8 mouse cellular contexts compared by ENCODE assay signal in the genomic region with DNA sequence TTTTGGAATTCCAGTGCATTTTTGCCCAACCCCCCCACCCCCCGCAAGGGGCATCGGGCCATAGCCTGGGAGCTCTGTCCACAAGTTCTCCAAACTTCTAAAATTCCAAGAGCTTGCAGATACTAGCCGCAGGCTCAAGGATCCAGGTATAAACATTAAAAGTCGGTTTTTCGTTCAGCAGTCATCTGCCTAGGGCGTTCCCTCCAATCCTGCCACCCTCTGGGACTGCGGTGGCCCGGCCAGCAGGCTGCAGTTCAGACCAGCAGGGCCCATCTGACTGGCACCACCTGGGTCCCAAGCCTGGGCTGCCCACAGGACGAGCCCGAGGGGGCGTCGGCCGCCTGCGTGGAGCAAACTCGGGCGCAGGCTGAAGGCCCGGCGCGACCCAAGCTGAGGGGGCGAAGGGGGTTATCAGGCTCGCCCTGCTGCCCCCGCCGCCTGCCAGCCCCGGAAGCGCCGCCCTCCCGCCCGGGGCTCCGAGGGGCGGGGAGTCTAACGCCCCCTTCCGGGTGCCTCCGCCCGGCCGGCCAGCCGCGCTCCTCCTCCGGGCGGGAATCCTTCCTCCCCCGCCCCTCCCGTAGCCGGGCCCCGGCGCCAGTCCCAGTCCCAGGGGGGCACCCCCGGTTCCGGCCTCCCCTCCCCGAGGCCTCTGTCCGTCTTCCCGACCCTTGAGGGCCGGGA. TPM values are rescaled to one million over a fixed set of nuclear protein-coding genes. Genes with fewer than 3 reads are reported as not detected.
A peak's percentile ranks its signal among the peaks of the same experiment; 100 is the strongest.
DNase-seq lines count a peak whose midpoint lies in the region; ATAC-seq and TF ChIP-seq lines count a peak whose summit lies in the region.

No protein-coding gene starts in this region.

- peak overlapping the region; percentile 69 for H3K4me3 ChIP-seq in layer of hippocampus, adult 2 months
- H3K4me3 ChIP-seq in hindbrain, embryonic 13.5 days, result peak overlapping the region; percentile 82
- peak overlapping the region; percentile 81 for H3K4me3 ChIP-seq in limb, embryonic 10.5 days
- H3K4me3 ChIP-seq in midbrain, embryonic 10.5 days, result peak overlapping the region; percentile 87

- peak; percentile 78 to 81 for DNase-seq in layer of hippocampus, adult 2 months (ENCODE audit: low spot score in 2 of 2)
- DNase-seq in layer of hippocampus, adult 9-10 months (ENCODE audit: low spot score), result no peak
- peak; percentile 82 for DNase-seq in cerebellum, adult 9-10 months
- peak; percentile 61 to 65 for DNase-seq in frontal cortex, postnatal 14 days (ENCODE audit: low spot score in 2 of 2)
- DNase-seq in limb, embryonic 10.5 days (ENCODE audit: low spot score), result peak; percentile 91
- DNase-seq in midbrain, embryonic 10.5 days (ENCODE audit: low spot score), result no peak
- peak; percentile 87 to 94 for DNase-seq in spleen, postnatal 4 days (ENCODE audit: low spot score in 2 of 2)

- H3K27ac ChIP-seq in layer of hippocampus, adult 2 months, result peak overlapping the region; percentile 99
- peak overlapping the region; percentile 98 for H3K27ac ChIP-seq in hindbrain, embryonic 13.5 days
- H3K27ac ChIP-seq in limb, embryonic 10.5 days, result peak overlapping the region; percentile 99
- H3K27ac ChIP-seq in midbrain, embryonic 10.5 days (replicated peaks), result peak overlapping the region; percentile 100

- TF ChIP-seq CTCF in layer of hippocampus, adult 2 months (conservative IDR thresholded peaks at IDR 0.05), result peak; percentile 44

- peak overlapping the region; percentile 81 for H3K4me2 ChIP-seq in hindbrain, embryonic 13.5 days

- 1% methylated on average over 34 of the region's 50 CpGs for WGBS in hindbrain, embryonic 13.5 days
- under 1% methylated on average over 47 of the region's 50 CpGs for WGBS in limb, embryonic 10.5 days
- under 1% methylated on average over 50 of the region's 50 CpGs for WGBS in midbrain, embryonic 10.5 days

- H3K27me3 ChIP-seq in hindbrain, embryonic 13.5 days, result peaks cover 7% of the 10 kb centered on the region; the same call in 1 of the 2 replicates
- peaks cover 6% of the 10 kb centered on the region; the same call in 1 of the 2 replicates for H3K27me3 ChIP-seq in limb, embryonic 10.5 days (ENCODE audit: low read depth, poor library complexity, severe bottlenecking)
- H3K27me3 ChIP-seq in midbrain, embryonic 10.5 days (ENCODE audit: low read depth, poor library complexity, severe bottlenecking), result peaks cover 7% of the 10 kb centered on the region; the same call in 1 of the 2 replicates

- peak; percentile 78 for ATAC-seq in hindbrain, embryonic 13.5 days (ENCODE audit: low FRiP score)

- H3K4me1 ChIP-seq in hindbrain, embryonic 13.5 days (replicated peaks), result peaks cover 55% of the 10 kb centered on the region
- H3K4me1 ChIP-seq in limb, embryonic 10.5 days, result peaks cover 32% of the 10 kb centered on the region
- peaks cover 38% of the 10 kb centered on the region for H3K4me1 ChIP-seq in midbrain, embryonic 10.5 days

- no peaks in the 10 kb centered on the region for H3K36me3 ChIP-seq in hindbrain, embryonic 13.5 days
- H3K36me3 ChIP-seq in limb, embryonic 10.5 days, result peaks cover 5% of the 10 kb centered on the region; the same call in 1 of the 2 replicates
- peaks cover 4% of the 10 kb centered on the region for H3K36me3 ChIP-seq in midbrain, embryonic 10.5 days

- H3K9ac ChIP-seq in hindbrain, embryonic 13.5 days, result peak overlapping the region; percentile 87

- H3K9me3 ChIP-seq in hindbrain, embryonic 13.5 days, result no peaks in the 10 kb centered on the region
- no peaks in the 10 kb centered on the region for H3K9me3 ChIP-seq in limb, embryonic 10.5 days (replicated peaks)
- H3K9me3 ChIP-seq in midbrain, embryonic 10.5 days (replicated peaks), result no peaks in the 10 kb centered on the region

RNA-seq across cellular contexts. Expression of a gene that starts 5.7 kb away (rescaled TPM):
- total RNA-seq in layer of hippocampus, adult 2 months (2021), result 10 to 100 TPM; 15.9 to 17.2 TPM
- polyA plus RNA-seq in hindbrain, embryonic 13.5 days (2015; fragmentation: Nextera tagmentation; extraction: Ambion mirVana), result 15.9 and 17.2 TPM in 2 replicates
- 26.1 and 28.1 TPM in 2 replicates for polyA plus RNA-seq in limb, embryonic 10.5 days (2016; fragmentation: Nextera tagmentation; extraction: Ambion mirVana)
- polyA plus RNA-seq in midbrain, embryonic 10.5 days (2016; fragmentation: Nextera tagmentation; extraction: Ambion mirVana), result 30.5 and 35.5 TPM in 2 replicates

RNA-seq across cellular contexts. Expression of a gene that starts 33.3 kb away (rescaled TPM):
- 10 to 100 TPM; 36.7 to 36.8 TPM for total RNA-seq in layer of hippocampus, adult 2 months (2021)
- 20.5 and 22.6 TPM in 2 replicates for polyA plus RNA-seq in hindbrain, embryonic 13.5 days (2015; fragmentation: Nextera tagmentation; extraction: Ambion mirVana)
- polyA plus RNA-seq in limb, embryonic 10.5 days (2016; fragmentation: Nextera tagmentation; extraction: Ambion mirVana), result 31.3 and 33.0 TPM in 2 replicates
- 28.2 and 32.1 TPM in 2 replicates for polyA plus RNA-seq in midbrain, embryonic 10.5 days (2016; fragmentation: Nextera tagmentation; extraction: Ambion mirVana)

RNA-seq across cellular contexts. Expression of a gene that starts 36.1 kb away (rescaled TPM):
- 1 to 10 TPM in 1 of 2 experiments, under 1 TPM in 1; 0.79 to 1.2 TPM for total RNA-seq in layer of hippocampus, adult 2 months (2021)
- polyA plus RNA-seq in hindbrain, embryonic 13.5 days (2015; fragmentation: Nextera tagmentation; extraction: Ambion mirVana), result 0.10 and 0.29 TPM in 2 replicates
- 9.2 and 11.8 TPM in 2 replicates for polyA plus RNA-seq in limb, embryonic 10.5 days (2016; fragmentation: Nextera tagmentation; extraction: Ambion mirVana)
- 0.71 and 2.0 TPM in 2 replicates for polyA plus RNA-seq in midbrain, embryonic 10.5 days (2016; fragmentation: Nextera tagmentation; extraction: Ambion mirVana)

RNA-seq across cellular contexts. Expression of a gene that starts 49.1 kb away (rescaled TPM):
- total RNA-seq in layer of hippocampus, adult 2 months (2021), result not detected
- 0.29 and 0.43 TPM in 2 replicates for polyA plus RNA-seq in hindbrain, embryonic 13.5 days (2015; fragmentation: Nextera tagmentation; extraction: Ambion mirVana)
- 0.58 and 0.71 TPM in 2 replicates for polyA plus RNA-seq in limb, embryonic 10.5 days (2016; fragmentation: Nextera tagmentation; extraction: Ambion mirVana)
- polyA plus RNA-seq in midbrain, embryonic 10.5 days (2016; fragmentation: Nextera tagmentation; extraction: Ambion mirVana), result 0.04 and 0.05 TPM in 2 replicates

RNA-seq across cellular contexts. Expression of a gene that starts 52.7 kb away (rescaled TPM):
- total RNA-seq in layer of hippocampus, adult 2 months (2021), result 1 to 10 TPM; 4.9 to 5.5 TPM
- 14.4 and 15.3 TPM in 2 replicates for polyA plus RNA-seq in hindbrain, embryonic 13.5 days (2015; fragmentation: Nextera tagmentation; extraction: Ambion mirVana)
- 47.5 and 50.4 TPM in 2 replicates for polyA plus RNA-seq in limb, embryonic 10.5 days (2016; fragmentation: Nextera tagmentation; extraction: Ambion mirVana)
- polyA plus RNA-seq in midbrain, embryonic 10.5 days (2016; fragmentation: Nextera tagmentation; extraction: Ambion mirVana), result 39.5 and 42.2 TPM in 2 replicates

Comparison
In these comparisons a context has a peak if more than half of its experiments do, and no peak if none do; other contexts are left out.
1. DNase-seq: peak in layer of hippocampus, adult 2 months (2 of 2), cerebellum, adult 9-10 months (single experiment), frontal cortex, postnatal 14 days (2 of 2), limb, embryonic 10.5 days (single experiment) and spleen, postnatal 4 days (2 of 2); none in layer of hippocampus, adult 9-10 months (single experiment) and midbrain, embryonic 10.5 days (single experiment).
2. Peak in every context shown above with its lines, with median percentiles within 50 percentile points of each other: H3K27ac ChIP-seq and H3K4me3 ChIP-seq.